Mouse (Mus musculus) forebrain, embryonic 11.5 days (tissue): ENCODE results near the gene Ppp2r3d. TPM values are rescaled to one million over a fixed set of nuclear protein-coding genes. Genes with fewer than 3 reads are reported as not detected.
"Not testable (repeated sequence)": the region's sequence is repeated elsewhere in the genome, so short reads cannot be mapped to it uniquely, and the experiment has no call there.

ENCODE experiments used
- ATAC-seq: fragments of 200-750 bp; cut with Nextera tagmentation; replicated peaks from 2 replicates; pipeline ENCODE4 v1.8.0; 2017; ENCODE audit warnings: moderate TSS enrichment; ENCODE audit not compliant: low FRiP score
- DNase-seq: peaks from one replicate; pipeline ENCODE4 v3.0.0-alpha.2; 2017; ENCODE audit warnings: low spot score
- H3K27ac ChIP-seq: fragments of 300-500 bp; sonication (generic); 2 replicates; pipeline ENCODE4 v1.5.1; 2014; ENCODE audit warnings: low read depth, low read length
- H3K27me3 ChIP-seq: fragments of 300-500 bp; sonication (generic); 2 replicates; pipeline ENCODE4 v1.6.1; 2014; ENCODE audit warnings: mild to moderate bottlenecking, low read length, mixed read lengths; ENCODE audit not compliant: control insufficient read depth, insufficient read depth
- H3K36me3 ChIP-seq: fragments of 300-500 bp; sonication (generic); 2 replicates; pipeline ENCODE4 v1.6.1; 2014; ENCODE audit warnings: mild to moderate bottlenecking, low read length, moderate library complexity, mixed read lengths; ENCODE audit not compliant: control insufficient read depth, insufficient read depth
- H3K4me1 ChIP-seq: fragments of 300-500 bp; sonication (generic); replicated peaks from 2 replicates; pipeline ENCODE4 v1.6.1; 2014; ENCODE audit warnings: low read length, mixed read lengths; ENCODE audit not compliant: control insufficient read depth, insufficient read depth
- H3K4me2 ChIP-seq: fragments of 300-500 bp; sonication (generic); 2 replicates; pipeline ENCODE4 v1.6.1; 2014; ENCODE audit warnings: low read depth, mild to moderate bottlenecking, low read length, moderate library complexity, mixed read lengths; ENCODE audit not compliant: severe bottlenecking
- H3K4me3 ChIP-seq: fragments of 300-500 bp; sonication (generic); 2 replicates; pipeline ENCODE4 v1.5.1; 2014; ENCODE audit warnings: low read depth, low read length
- H3K9ac ChIP-seq: fragments of 300-500 bp; sonication (generic); 2 replicates; pipeline ENCODE4 v1.6.1; 2014; ENCODE audit warnings: low read length
- H3K9me3 ChIP-seq: fragments of 300-500 bp; sonication (generic); 2 replicates; pipeline ENCODE4 v1.6.1; 2016; ENCODE audit warnings: low read length, mixed read lengths; ENCODE audit not compliant: control insufficient read depth
- whole genome bisulfite sequencing: fragments of 180-500 bp; shearing (Covaris S2); extraction: QIAGEN DNeasy Blood & Tissue Kit; methylation state at CpG from one replicate; pipeline ENCODE4 v1.1.7; 2014; 5-methylcytosine and 5-hydroxymethylcytosine counted together
- polyA plus RNA-seq: library from polyadenylated mRNA; unstranded; fragments of >200 nt; fragmentation: Nextera tagmentation; extraction: Ambion mirVana; gene quantifications from 2 replicates; pipeline ENCODE4 v1.2.1, GENCODE M21; 2014

The Ppp2r3d gene
- polyA plus RNA-seq, result 163 TPM in 2 replicates

DNA sequence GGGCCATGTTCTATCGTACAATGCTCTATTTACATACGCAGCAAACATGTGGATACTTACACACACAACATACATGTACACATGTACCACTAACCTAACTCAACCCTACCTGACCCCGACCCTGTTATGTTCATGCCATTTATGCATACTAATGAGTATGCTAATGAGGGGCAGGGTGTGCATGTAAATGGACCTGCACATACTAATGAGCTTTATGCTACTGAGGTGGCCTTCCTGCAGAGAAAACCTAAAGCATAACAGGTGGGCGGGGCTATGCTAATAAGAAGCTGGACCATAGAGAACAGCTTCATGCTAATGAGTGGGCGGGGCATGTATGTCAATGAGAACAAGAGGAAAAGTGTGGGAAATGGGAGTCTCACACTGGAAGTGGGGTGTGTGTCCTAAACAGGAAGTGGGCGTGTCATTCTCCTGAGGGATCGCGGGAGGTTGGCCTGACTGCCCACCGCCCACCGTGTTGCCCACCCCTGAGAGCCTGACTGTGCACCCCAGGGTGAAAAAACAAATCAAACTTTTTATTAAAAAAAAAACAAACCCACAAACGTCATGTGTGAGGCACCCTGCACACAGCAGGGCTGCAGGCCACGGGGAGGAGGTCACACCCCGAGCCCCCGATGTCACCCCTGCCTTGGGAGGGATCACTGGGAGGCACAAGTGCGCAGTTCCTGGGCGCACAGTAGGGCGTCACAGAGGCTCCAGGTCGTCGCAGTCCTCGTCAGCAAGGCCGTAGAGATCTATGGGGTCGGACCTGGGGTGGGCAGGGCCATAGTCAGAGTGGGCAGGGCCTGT is at the start of gene Ppp2r3d:
Ppp2r3d (minus strand) TSS at position 803 of the 807 bp plus-strand sequence.
- 96% methylated on average over 22 of the region's 22 CpGs for whole genome bisulfite sequencing
- H3K4me1 ChIP-seq, result no peaks in the 10 kb centered on the region
- peak; percentile 71 for ATAC-seq

GRCm38 (mm10) chr9:124493693-124494092 is 17.0 kb upstream of the Ppp2r3d start, which contains the start of gene Gm21836:
Gene Gm21836 (minus strand): TSS chr9:124493793.
- not testable (repeated sequence) for H3K27ac ChIP-seq, DNase-seq, ATAC-seq, H3K4me1 ChIP-seq, H3K27me3 ChIP-seq, H3K4me2 ChIP-seq, H3K9me3 ChIP-seq, H3K4me3 ChIP-seq, H3K9ac ChIP-seq, H3K36me3 ChIP-seq
- 87% methylated on average over 2 of the region's 2 CpGs for WGBS

More for the DNA sequence above, at the start of gene Ppp2r3d:
- H3K9ac ChIP-seq, result no peak within 1 kb of the TSS
- H3K27ac ChIP-seq, result no peak within 1 kb of the TSS
- H3K4me2 ChIP-seq, result no peak within 1 kb of the TSS; the same call in 1 of the 2 replicates
- DNase-seq, result peak; percentile 59
- H3K9me3 ChIP-seq, result no peaks in the 10 kb centered on the region; the same call in 1 of the 2 replicates
- H3K27me3 ChIP-seq, result no peaks in the 10 kb centered on the region
- H3K4me3 ChIP-seq, result no peak within 1 kb of the TSS
- H3K36me3 ChIP-seq, result peaks cover 13% of the 10 kb centered on the region

DNA sequence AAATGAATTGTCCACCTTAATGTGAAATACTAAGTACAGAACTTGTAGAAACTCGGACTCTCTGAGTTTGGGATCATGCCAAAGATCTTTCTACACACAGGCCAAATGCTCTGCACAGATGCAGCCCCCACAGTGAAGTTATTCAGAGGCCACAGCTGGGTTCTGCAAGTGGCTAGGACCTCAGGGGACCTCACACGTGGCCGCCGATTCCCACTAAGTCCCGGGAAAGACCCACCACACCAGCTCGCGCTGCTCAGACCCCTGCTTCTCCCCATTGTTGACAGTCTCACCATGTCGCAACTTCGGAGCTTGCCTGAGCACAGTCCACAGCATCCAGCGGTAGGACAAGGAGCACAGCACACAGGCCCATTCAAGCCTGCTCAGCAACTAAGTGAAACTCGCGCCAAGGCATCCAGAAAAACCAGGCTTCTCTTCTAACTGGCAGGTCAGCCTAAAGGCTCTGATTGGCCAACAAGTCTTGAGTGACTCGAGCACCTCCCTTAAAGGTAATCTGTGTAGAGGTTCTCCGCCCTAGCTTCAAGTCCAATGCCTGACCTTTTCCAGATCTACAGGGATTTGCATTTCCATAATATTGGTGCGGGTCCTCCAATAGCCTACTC is 3.8 kb upstream of the Ppp2r3d start:
- not testable (repeated sequence) for H3K9ac ChIP-seq, H3K4me2 ChIP-seq, H3K4me3 ChIP-seq, H3K27me3 ChIP-seq, H3K4me1 ChIP-seq, ATAC-seq, H3K27ac ChIP-seq, H3K9me3 ChIP-seq, DNase-seq
- 68% methylated on average over 13 of the region's 15 CpGs for WGBS
- H3K36me3 ChIP-seq, result peaks cover 12% of the 10 kb centered on the region

DNA sequence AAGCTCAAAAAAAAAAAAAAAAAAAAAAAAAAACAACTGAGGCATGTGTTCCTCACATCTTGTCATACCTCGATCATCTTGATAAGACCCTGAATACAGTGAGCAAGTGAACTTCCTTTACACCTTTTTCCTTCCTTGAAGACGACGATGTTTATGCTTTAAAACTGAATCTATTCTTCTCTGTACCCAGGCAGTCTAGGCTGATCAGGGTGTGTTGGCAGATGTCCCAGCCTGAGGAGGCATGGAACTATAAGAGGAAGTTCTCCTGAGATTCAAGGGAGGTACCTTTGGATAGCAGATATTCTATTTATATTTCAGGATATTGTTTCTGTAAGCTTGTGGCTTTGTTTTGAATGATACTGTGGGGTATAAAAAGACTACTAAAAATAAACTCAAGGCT is 1.4 kb upstream of the Ppp2r3d start:
- DNase-seq (no peak), ATAC-seq (no peak)
- Histone ChIP-seq H3K36me3 (peaks cover 13% of the 10 kb centered on the region), H3K27ac (no peak overlapping the region), H3K9me3 (no peaks in the 10 kb centered on the region; the same call in 1 of the 2 replicates), H3K4me3 (no peak overlapping the region), H3K27me3 (no peaks in the 10 kb centered on the region), H3K4me1 (no peaks in the 10 kb centered on the region), H3K9ac (no peak overlapping the region), H3K4me2 (no peak overlapping the region)
- 92% methylated on average over 3 of the region's 3 CpGs for WGBS

DNA sequence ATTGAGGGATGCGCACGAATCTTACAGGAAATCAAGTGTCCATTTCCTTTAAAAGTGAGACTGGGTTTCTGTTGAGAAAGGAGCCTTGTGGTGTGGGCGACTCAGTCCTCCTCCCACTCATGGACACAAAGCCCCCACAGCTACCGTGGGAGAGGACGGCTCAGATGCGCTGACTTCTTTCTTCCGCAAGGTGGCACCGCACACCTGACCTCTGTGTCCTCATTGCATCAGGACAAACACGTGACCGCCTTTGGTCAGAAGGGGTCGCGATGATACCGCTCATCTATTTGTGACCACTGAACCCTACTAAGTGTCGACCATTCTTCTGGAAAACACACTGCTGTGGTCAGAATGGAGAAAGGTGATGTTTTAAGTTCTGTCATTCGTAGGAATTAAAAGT is 1.0 kb downstream of the Ppp2r3d start:
- Histone ChIP-seq H3K27ac (no peak overlapping the region), H3K4me3 (no peak overlapping the region), H3K9ac (no peak overlapping the region), H3K27me3 (no peaks in the 10 kb centered on the region), H3K36me3 (peaks cover 13% of the 10 kb centered on the region), H3K9me3 (no peaks in the 10 kb centered on the region; the same call in 1 of the 2 replicates), H3K4me2 (no peak overlapping the region), H3K4me1 (no peaks in the 10 kb centered on the region)
- WGBS, result 90% methylated on average over 15 of the region's 15 CpGs
- ATAC-seq (peak; percentile 46; the same call in 1 of the 2 replicates), DNase-seq (no peak)

GRCm38 (mm10) chr9:124456572-124456971 is 20.1 kb downstream of the Ppp2r3d start:
- no peaks in the 10 kb centered on the region for H3K36me3 ChIP-seq
- peak; percentile 55 for DNase-seq
- ATAC-seq, result 0 out of 2 replicates have a peak, but pooled peaks have one; percentile 58
- no peak overlapping the region for H3K27ac ChIP-seq
- 9% methylated on average over 1 of the region's 1 CpGs for WGBS
- H3K4me2 ChIP-seq, result no peak overlapping the region
- no peak overlapping the region for H3K9ac ChIP-seq
- H3K27me3 ChIP-seq, result no peaks in the 10 kb centered on the region
- H3K4me3 ChIP-seq, result no peak overlapping the region
- no peaks in the 10 kb centered on the region for H3K4me1 ChIP-seq
- H3K9me3 ChIP-seq, result no peaks in the 10 kb centered on the region

DNA sequence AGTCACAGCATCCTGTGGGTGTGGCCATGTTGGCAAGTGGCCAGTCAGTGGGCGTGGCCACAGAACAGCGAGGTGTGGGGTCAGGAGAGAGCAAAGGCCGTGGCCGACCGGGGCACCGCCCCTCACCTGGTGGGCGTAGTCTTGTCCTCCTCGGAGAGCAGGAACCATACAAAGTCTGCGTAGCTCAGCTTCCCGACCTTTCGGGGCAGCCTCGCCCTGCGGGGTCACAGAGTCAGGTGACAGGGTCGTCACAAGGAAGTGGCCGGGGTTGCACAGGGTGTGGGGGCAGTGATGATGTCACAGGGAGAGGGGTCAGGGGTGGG is 34.2 kb downstream of the Ppp2r3d start:
- 98% methylated on average over 15 of the region's 15 CpGs for WGBS
- peak; percentile 70 for DNase-seq

DNA sequence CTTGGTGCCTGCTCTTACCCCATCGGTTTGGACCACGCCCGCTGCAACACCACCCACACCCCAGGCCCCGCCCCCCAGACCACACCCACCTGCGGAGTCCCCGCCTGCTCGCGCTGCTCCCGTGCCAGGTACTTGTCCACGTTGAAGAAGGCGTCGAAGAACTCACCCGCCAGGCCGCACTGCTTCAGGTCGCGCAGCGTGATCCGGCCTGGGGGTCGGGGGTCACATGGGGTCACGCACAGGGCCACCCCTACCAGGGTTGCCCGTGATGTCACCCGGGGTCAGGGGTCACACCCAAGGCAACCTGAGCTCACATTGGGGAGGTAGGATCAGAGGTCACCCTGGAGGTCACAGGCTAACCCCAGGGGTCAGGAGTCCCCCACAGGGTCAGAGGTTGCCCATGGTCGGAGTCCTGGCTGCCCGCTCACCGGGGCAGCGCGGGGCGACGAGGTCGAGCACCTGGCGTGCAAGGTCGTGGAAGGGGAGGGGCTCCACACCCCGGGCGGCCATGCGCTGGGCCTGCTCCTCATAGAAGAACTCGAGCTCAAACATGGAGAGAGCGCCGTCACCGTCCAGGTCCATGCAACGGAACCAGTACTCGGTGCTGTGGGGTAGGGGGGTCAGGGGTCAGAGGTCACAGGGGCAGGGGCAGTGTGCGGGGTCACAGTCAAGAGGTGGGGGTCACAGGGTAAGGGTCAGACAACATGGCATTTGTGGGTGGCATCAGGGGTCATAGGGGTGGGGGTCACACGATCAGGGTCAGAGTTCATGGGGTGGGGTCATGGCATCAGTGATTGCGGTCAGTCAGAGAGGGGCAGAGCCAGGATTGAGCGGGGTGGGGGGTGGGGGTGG is 34.8 kb downstream of the Ppp2r3d start:
- Histone ChIP-seq H3K27me3 (no peaks in the 10 kb centered on the region), H3K27ac (no peak overlapping the region), H3K4me3 (no peak overlapping the region), H3K4me1 (no peaks in the 10 kb centered on the region), H3K4me2 (no peak overlapping the region), H3K36me3 (peaks cover 33% of the 10 kb centered on the region), H3K9me3 (peaks cover 14% of the 10 kb centered on the region), H3K9ac (no peak overlapping the region)
- 98% methylated on average over 45 of the region's 45 CpGs for WGBS
- peak; percentile 74 for DNase-seq
- 0 out of 2 replicates have a peak, but pooled peaks have one; percentile 25 for ATAC-seq

More for the DNA sequence above, 34.2 kb downstream of the Ppp2r3d start:
- H3K36me3 ChIP-seq, result peaks cover 33% of the 10 kb centered on the region
- no peak overlapping the region for H3K4me2 ChIP-seq
- H3K27me3 ChIP-seq, result no peaks in the 10 kb centered on the region
- H3K9ac ChIP-seq, result no peak overlapping the region
- no peak for ATAC-seq
- peaks cover 14% of the 10 kb centered on the region for H3K9me3 ChIP-seq
- no peaks in the 10 kb centered on the region for H3K4me1 ChIP-seq
- H3K4me3 ChIP-seq, result no peak overlapping the region
- no peak overlapping the region for H3K27ac ChIP-seq
